Mouse (Mus musculus): ENCODE results near the gene Exoc4.

Gene Exoc4

GRCm38 (mm10) chr6:33308646-33309045, 59.8 kb downstream of the Exoc4 start:
- in situ Hi-C loops (cut with MboI): no loop called here

GRCm38 (mm10) chr6:33310486-33310885, 61.6 kb downstream of the Exoc4 start:
- in situ Hi-C loops (cut with MboI): no loop called here

GRCm38 (mm10) chr6:33322849-33323248, 74.0 kb downstream of the Exoc4 start:
- in situ Hi-C loops (cut with MboI): no loop called here

GRCm38 (mm10) chr6:33323386-33323785, 74.5 kb downstream of the Exoc4 start:
- in situ Hi-C loops (cut with MboI): no loop called here

- in situ Hi-C loops (cut with MboI): no loop called here
These were observed 79.4 kb downstream of the Exoc4 start for GRCm38 (mm10) chr6:33328326-33328725.

GRCm38 (mm10) chr6:33347088-33347775, 98.3 kb downstream of the Exoc4 start:
- in situ Hi-C loops (cut with MboI): no loop called here

GRCm38 (mm10) chr6:33361613-33362012, 112.7 kb downstream of the Exoc4 start:
- in situ Hi-C loops (cut with MboI): no loop called here

GRCm38 (mm10) chr6:33380517-33380916, 131.6 kb downstream of the Exoc4 start:
- in situ Hi-C loops (cut with MboI): no loop called here

GRCm38 (mm10) chr6:33382176-33382575, 133.3 kb downstream of the Exoc4 start:
- in situ Hi-C loops (cut with MboI): no loop called here

GRCm38 (mm10) chr6:33392020-33392419, 143.1 kb downstream of the Exoc4 start:
- in situ Hi-C loops (cut with MboI): no loop called here

GRCm38 (mm10) chr6:33399491-33399890, 150.6 kb downstream of the Exoc4 start:
- in situ Hi-C loops (cut with MboI): no loop called here

GRCm38 (mm10) chr6:33401161-33401560, 152.3 kb downstream of the Exoc4 start:
- in situ Hi-C loops (cut with MboI): no loop called here

GRCm38 (mm10) chr6:33405562-33406275, 156.8 kb downstream of the Exoc4 start:
- in situ Hi-C loops (cut with MboI): no loop called here

GRCm38 (mm10) chr6:33409586-33409985, 160.7 kb downstream of the Exoc4 start:
- in situ Hi-C loops (cut with MboI): no loop called here

GRCm38 (mm10) chr6:33425007-33425406, 176.1 kb downstream of the Exoc4 start:
- in situ Hi-C loops (cut with MboI): no loop called here

GRCm38 (mm10) chr6:33431207-33431787, 182.4 kb downstream of the Exoc4 start:
- in situ Hi-C loops (cut with MboI): no loop called here

GRCm38 (mm10) chr6:33440508-33440907, 191.6 kb downstream of the Exoc4 start:
- in situ Hi-C loops (cut with MboI): no loop called here

GRCm38 (mm10) chr6:33453810-33454209, 204.9 kb downstream of the Exoc4 start:
- in situ Hi-C loops (cut with MboI): no loop called here

- in situ Hi-C loops (cut with MboI): no loop called here
These were observed 205.5 kb downstream of the Exoc4 start for GRCm38 (mm10) chr6:33454354-33454753.

- in situ Hi-C loops (cut with MboI): no loop called here
These were observed 206.4 kb downstream of the Exoc4 start for GRCm38 (mm10) chr6:33455238-33455637.

- in situ Hi-C loops (cut with MboI): no loop called here
These were observed 216.0 kb downstream of the Exoc4 start for GRCm38 (mm10) chr6:33464862-33465261.

GRCm38 (mm10) chr6:33465392-33465791, 216.5 kb downstream of the Exoc4 start:
- in situ Hi-C loops (cut with MboI): no loop called here

All from mature B cell (primary cell).